Mouse (Mus musculus) right cerebral cortex, postnatal 14 days (tissue): ENCODE measurements around the gene Ctrl.

ENCODE experiments used
- DNase-seq: peaks from one replicate; pipeline ENCODE4 v3.0.0; 2022

Ctrl gene

DNA sequence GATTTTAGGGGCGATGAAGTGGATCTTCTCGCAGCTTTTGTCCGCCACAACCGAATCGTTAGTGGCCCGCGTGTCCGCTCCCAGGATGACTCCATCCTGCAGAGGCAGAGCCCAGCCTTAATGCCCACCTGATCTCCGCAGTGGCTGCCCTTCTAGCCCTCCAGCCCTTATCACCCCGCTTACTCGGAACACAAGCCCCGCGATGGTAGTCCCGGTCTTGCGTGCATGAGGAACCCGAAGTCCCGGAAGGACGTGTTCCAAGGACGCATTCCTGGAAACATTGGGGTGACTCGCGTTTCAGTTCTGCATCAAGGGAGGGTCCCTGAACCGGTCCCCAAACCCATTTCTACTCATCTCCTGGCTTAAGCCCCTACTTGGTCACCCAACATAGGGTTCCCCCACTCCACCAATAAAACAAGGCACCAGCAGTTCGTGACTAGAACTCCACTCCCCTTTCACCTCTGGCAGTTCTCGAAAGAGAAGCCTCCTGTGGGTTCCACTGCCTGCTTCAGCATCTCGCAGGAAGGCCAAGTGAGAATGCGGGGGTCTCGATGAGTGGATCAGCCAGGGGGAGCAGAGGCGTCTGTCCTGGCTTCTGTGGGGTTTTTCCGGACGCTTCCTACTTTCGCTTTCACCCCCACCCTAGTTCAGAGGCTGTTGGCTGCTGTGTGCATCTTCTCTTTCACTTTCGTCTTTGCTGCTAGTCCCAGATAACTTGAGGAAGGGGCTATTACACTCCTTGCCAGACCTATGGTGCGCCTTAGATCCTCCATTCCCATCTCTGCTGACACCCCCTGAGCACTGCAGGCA, 4.0 kb upstream of the Ctrl start:
- DNase-seq, result peak; percentile 43

GRCm38 (mm10) chr8:105936866-105937475, 3.3 kb upstream of the Ctrl start:
- peak; percentile 77 for DNase-seq

- no peak for DNase-seq
Measured at GRCm38 (mm10) chr8:105935863-105936603, 2.4 kb upstream of the Ctrl start.

- DNase-seq, result no peak
Measured at GRCm38 (mm10) chr8:105935105-105935504, 1.4 kb upstream of the Ctrl start.

- no peak for DNase-seq
Measured at GRCm38 (mm10) chr8:105932525-105932924, 1.1 kb downstream of the Ctrl start.

GRCm38 (mm10) chr8:105931271-105931670, 2.4 kb downstream of the Ctrl start:
- no peak for DNase-seq

DNA sequence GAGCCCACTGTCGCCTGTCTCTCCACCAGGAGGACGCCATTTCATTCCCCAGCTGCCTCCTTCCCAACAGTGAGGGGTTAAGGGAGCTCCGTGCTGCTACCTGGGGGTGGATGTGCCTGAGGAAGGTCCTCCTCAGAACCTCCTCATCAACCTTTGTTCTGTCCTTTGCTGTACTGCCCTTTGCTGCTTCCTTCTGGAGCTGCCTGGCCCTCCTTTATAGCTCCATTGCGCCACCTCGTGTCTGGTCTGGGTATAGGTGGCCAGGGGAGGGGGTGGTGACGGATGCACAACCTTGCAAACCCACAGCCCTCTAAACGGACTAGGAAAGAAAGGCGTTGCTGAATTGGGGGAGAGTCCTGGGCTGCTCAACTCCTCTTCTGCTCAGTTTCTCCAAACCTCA, 3.1 kb downstream of the Ctrl start:
- DNase-seq, result peak; percentile 84

DNA sequence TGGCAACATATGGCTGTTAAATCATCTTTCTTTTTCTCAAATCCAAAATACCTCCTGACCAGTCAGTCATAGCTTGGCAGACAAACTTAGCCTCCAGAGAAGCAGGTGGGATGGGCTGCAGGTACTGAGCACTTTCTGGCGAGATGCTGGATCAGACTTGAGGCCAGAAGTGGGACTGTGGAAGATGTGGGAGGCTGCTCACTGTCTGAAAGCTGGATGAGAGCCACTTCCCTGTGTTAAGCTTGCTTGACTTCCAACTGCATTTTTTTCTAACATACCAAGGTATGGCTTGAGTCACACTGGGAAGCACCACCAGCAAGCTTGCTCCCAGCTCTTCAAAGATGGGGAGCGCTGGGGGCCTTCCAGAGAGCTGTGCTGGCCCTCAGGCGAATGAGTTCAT, 8.5 kb downstream of the Ctrl start:
- no peak for DNase-seq

GRCm38 (mm10) chr8:105919390-105919789, 14.3 kb downstream of the Ctrl start:
- DNase-seq, result no peak

GRCm38 (mm10) chr8:105900941-105901616, 32.6 kb downstream of the Ctrl start:
- DNase-seq, result no peak

DNA sequence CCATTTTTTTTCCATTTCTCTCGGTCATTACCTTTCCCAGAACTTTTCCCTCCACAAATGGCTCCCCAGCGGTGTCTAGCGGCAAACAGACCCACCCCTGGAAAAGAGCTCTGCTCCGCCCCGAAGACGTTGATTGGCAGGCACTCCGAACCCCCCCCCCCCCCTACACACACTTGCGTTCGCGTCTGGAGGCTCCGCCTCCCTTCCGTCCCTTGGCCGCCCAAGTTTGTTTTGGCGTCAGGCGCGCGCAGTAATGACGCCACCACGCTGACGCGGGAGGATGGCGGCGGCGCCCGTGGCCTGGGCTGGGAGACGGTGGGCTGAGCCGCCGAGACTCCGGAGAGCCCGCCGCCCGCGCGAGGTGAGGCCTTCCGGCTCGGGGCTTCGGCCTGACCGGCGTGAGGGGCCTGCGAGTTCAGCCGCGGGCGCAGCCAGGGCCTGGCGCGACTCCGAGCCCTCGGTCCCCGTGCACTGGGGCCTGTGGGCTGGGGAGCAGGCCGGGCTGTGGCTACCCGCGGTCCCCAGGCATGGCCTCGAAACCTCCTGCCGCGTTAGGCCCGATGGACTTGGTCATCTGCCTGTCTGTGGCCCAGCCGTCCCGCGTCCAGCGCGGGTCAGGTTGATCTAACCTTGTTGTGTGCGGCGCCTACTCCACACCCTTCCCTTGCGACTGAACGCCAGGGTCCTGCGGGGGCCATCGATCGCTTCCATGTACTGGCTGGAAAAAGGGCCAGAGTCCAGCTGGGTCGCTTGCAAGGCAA, 33.3 kb downstream of the Ctrl start, which contains the start of gene Pskh1:
Gene Pskh1 (plus strand): TSS at position 262 of the 761 bp plus-strand sequence.
- peak; percentile 92 for DNase-seq

DNA sequence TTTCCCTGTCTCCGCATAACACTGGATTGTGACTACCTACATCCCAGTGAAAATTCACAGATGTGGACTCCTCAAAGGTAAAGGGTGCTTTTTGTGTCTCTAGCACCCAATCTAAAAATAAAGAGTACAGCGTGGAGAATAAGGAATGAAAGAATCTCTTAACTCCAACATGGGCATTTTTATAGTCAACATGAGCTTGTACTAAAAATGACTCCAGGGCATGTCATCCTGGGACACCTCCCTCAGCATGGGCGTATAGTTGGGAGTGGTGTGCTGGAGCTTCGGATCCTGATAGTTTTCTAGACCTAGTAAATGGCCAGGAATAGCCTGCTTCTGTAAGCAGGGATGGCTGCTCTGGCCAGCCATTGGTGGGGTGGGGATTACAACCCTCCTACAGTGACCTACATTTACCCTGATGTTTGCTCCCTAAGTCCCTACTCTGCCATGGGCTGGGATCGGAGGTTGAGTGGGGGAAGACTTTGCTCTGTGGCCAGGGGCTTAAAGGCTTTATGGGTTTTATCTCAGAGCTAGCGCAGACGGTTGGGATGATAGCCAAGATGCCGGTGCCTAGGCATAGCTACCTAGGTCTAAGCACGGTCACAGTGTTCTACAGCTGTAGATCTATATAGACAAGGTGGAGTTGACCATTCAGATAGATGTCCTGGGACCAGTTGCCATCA, 35.7 kb downstream of the Ctrl start:
- no peak for DNase-seq

DNA sequence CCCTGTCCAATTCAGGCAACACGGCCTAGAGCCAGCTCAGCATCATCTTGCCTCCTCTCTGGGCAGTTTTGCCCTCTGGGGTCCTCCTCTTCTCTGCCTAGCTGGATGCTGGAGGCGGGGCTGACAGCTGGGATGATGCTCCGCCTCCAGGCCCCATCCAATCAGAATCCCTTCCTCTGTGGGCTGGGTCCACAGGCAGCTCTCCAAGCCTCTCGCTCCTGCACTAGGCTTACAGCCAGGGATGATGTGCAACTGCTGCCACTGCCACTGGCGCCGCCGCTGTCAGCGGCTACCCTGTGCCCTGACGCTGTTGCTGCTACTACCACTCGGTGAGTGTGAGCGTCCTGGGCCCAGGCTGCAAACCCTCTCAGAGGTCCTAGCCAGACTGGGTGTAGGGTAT, 40.3 kb downstream of the Ctrl start, which contains the start of gene Nrn1l:
Gene Nrn1l (plus strand): TSS at position 229 of the 400 bp plus-strand sequence.
- peak; percentile 68 for DNase-seq

- DNase-seq, result no peak
Measured at GRCm38 (mm10) chr8:105892432-105892831, 41.2 kb downstream of the Ctrl start.

GRCm38 (mm10) chr8:105890870-105891269, 42.8 kb downstream of the Ctrl start:
- no peak for DNase-seq

DNA sequence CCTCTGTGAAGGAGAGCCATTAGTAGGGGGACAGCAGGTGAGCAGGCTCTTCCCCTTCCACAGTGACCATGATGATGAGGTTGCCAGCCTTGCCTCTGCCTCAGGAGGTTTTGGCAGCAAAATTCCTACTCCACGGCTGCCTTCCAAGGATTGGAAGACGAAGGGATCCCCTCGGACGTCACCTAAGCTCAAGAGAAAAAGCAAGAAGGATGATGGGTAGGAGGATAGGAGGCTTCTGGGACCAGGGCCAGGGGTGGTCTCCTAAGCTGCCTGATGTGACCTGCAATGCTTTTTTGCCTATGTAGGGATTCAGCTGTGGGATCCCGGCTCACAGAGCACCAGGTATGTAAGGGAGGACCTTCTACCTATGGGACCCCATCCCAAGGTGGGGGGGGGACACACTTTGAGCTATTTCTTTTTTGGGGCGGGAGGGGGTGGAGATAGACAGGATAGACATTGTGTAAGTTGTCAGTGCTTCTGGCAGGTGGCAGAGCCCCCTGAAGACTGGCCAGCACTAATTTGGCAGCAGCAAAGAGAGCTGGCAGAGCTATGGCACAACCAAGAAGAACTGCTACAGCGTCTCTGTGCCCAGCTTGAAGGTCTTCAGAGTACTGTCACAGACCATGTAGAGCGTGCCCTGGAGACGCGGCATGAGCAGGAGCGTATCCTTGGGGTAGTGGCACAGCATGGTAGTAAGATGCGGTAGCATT, 43.8 kb downstream of the Ctrl start:
- DNase-seq, result no peak
